Comparison of ENCODE assay signal across 21 mouse cellular contexts in the genomic region with DNA sequence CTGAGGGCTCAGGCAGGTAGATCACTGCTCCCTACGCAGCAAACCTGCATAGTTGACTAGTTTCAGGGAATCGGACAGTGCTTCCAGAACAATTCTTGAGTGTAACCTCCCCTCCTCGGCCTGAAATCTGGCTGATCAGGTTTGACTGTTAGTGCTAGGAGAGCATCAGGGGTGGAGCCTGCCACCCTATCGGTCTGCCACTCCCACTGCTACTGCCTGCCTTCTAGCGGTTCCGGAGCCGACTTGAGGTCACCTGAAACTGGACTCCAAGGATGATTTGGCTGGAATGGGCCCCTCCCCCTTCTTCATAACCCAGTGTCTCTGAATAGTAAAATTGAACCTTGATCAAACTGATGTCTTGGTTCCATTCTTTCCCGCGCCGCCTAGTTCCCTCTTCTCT. TPM values are rescaled to one million over a fixed set of nuclear protein-coding genes. Genes with fewer than 3 reads are reported as not detected.
"Had no signal": no experiment of that assay in that cellular context is flagged by ENCODE, and none has a peak within 500 bp of the region (broad histone marks: within the 10 kb centered on the region; RNA-seq: fewer than 3 reads in every experiment).

No protein-coding gene starts in this region.

- H3K27me3 ChIP-seq: kidney, embryonic 15.5 days; neural tube, embryonic 15.5 days had no signal

- H3K27ac ChIP-seq: kidney, embryonic 15.5 days; left cerebral cortex, adult 2 months; limb, embryonic 10.5 days; liver, embryonic 14.5 days; midbrain, embryonic 10.5 days; neural tube, embryonic 15.5 days; stomach, postnatal 0 days had no signal

- H3K4me2 ChIP-seq: kidney, embryonic 15.5 days; neural tube, embryonic 15.5 days had no signal

- H3K4me3 ChIP-seq: kidney, embryonic 15.5 days; left cerebral cortex, adult 2 months; limb, embryonic 10.5 days; midbrain, embryonic 10.5 days; myocyte; neural tube, embryonic 15.5 days had no signal

- H3K9ac ChIP-seq: kidney, embryonic 15.5 days; liver, embryonic 14.5 days; neural tube, embryonic 15.5 days had no signal

- H3K4me1 ChIP-seq: kidney, embryonic 15.5 days; limb, embryonic 10.5 days; midbrain, embryonic 10.5 days; neural tube, embryonic 15.5 days had no signal

- H3K9me3 ChIP-seq: kidney, embryonic 15.5 days; limb, embryonic 10.5 days; midbrain, embryonic 10.5 days; neural tube, embryonic 15.5 days had no signal

- ATAC-seq: lung, postnatal 0 days had no signal

- DNase-seq: kidney, adult 18-20 months; lung, adult 2 months; lung, postnatal 4 days; midbrain, embryonic 14.5 days; right cerebral cortex, adult 18-20 months; thymus, adult 2 months; thymus, postnatal 25 days had no signal

RNA-seq across cellular contexts. Expression of a gene that starts 47.3 kb away (rescaled TPM):
- total RNA-seq: layer of hippocampus, postnatal 25 days; left cerebral cortex, adult 2 months; left cerebral cortex, postnatal 14 days; megakaryocyte, adult 5-6 weeks had no signal
- polyA plus RNA-seq: kidney, embryonic 15.5 days; limb, embryonic 10.5 days; limb, embryonic 14.5 days; liver, embryonic 14.5 days; lung, adult 2 months; midbrain, embryonic 10.5 days; midbrain, embryonic 14.5 days; myocyte; neural tube, embryonic 11.5 days; neural tube, embryonic 15.5 days; stomach, postnatal 0 days; thymus, adult 2 months had no signal
